Mouse (Mus musculus): ENCODE results near the gene Uhrf2. TPM values are rescaled to one million over a fixed set of nuclear protein-coding genes. Genes with fewer than 3 reads are reported as not detected.
A peak's percentile ranks its signal among the peaks of the same experiment; 100 is the strongest.

The Uhrf2 gene
- polyA plus RNA-seq, 1 experiment from 2014 or later: 23.4 TPM

DNA sequence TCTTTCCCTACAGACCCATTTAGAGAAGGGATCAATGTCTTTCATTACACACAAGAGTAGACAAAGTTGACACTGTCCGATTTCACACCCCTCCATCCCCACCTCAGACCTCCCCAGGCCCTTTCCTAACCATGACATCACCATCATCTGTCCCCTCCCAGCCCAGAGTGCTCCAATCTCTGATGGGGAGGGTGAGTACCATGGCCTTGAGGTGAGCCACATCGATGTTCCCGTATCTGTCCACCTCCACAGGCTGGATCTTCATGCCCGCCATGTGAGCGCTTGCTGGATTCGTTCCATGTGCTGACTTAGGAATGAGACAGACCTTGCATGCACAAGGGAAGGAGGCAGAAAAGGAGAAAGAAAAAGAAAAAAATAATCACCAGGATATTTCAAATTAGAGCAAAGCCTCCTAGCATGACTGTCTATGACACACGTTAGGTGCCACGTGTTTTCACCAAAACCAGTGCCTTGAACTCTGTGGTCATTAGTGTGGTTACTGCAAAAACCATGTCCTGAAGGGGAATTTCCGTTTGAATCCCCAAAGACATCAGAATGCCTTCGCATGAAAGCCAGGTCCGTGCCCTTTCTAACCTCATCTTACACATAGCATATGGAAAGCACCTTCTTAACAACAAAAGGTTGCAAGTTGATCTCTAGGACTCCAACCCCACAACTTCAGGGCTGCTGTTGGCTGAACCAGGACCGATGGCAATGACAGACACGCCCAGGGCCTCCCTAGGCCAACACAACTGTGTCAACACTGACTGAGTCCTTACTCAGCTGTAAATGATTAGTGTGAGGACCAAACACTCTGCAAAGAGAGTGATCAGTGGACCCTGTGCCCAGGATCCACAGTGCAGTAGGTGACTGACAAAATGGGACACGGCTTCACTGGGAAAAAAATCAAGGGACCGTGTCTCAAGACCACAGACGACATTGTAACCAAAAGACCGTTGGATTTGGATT lies 88.3 kb downstream of the Uhrf2 start:
- no peak overlapping the region for H3K4me3 ChIP-seq (ENCODE audit: low read depth, low read length)
- H3K27ac ChIP-seq (replicated peaks): peak overlapping the region; percentile 45; the same call in 1 of the 2 replicates
- no peaks in the 10 kb centered on the region for H3K36me3 ChIP-seq (ENCODE audit: control insufficient read depth, insufficient read depth, low read length)
- WGBS: 68% methylated on average over 17 of the region's 17 CpGs
- H3K4me1 ChIP-seq (replicated peaks; ENCODE audit: control insufficient read depth, insufficient read depth): 0 out of 2 replicates have a peak, but pooled peaks cover 3% of the 10 kb centered on the region
- H3K9ac ChIP-seq (ENCODE audit: low read length): no peak overlapping the region
- peak; percentile 83 for DNase-seq (ENCODE audit: low spot score)
- no peak for TF ChIP-seq CTCF (IDR thresholded peaks at IDR 0.05; ENCODE audit: low read depth)
- TF ChIP-seq EP300 (optimal IDR thresholded peaks at IDR 0.05): no peak
- peak; percentile 91 for ATAC-seq (ENCODE audit: low FRiP score, low TSS enrichment)
- H3K9me3 ChIP-seq (ENCODE audit: control insufficient read depth, low read length): no peaks in the 10 kb centered on the region
- no peak overlapping the region for H3K4me2 ChIP-seq (replicated peaks; ENCODE audit: low read depth)
- H3K27me3 ChIP-seq (ENCODE audit: control insufficient read depth, insufficient read depth, low read length): no peaks in the 10 kb centered on the region

DNA sequence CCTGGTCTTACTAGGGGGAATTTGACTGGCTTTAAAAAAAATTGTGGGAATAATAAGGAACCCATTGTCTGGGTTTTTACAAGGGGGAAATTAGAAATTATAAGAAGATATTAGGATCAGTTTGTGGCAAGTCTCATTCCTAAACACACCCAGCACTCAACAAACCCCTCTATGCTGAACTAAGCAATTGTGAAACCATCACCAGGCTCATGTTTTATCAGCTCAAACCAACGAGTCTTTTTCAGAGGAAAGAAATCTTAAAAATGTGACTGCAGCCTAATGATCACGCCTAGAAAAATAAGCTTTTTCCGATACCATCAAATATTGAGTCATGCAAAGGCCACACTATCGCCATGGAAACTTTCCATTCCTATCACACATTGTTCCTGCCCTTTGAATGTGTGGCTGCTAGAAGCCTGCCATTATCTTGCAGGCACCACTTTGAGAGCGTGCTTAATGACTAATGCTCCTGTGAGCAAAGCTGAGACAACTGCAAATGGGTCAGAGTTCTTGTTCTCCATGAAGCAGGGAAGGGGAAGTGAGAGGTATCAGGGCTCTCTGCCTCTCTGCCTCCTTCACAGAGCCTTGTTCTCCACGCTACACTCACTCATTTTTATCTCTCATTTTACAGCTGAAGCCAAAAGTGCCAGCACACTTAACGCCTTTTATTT lies 94.8 kb downstream of the Uhrf2 start:
- no peaks in the 10 kb centered on the region for H3K9me3 ChIP-seq (ENCODE audit: control insufficient read depth, low read length)
- peak overlapping the region; percentile 78 for H3K27ac ChIP-seq (replicated peaks)
- no peaks in the 10 kb centered on the region for H3K4me1 ChIP-seq (replicated peaks; ENCODE audit: control insufficient read depth, insufficient read depth)
- H3K36me3 ChIP-seq (ENCODE audit: control insufficient read depth, insufficient read depth, low read length): no peaks in the 10 kb centered on the region
- H3K4me3 ChIP-seq (ENCODE audit: low read depth, low read length): no peak overlapping the region
- DNase-seq (ENCODE audit: low spot score) (peak; percentile 66), ATAC-seq (ENCODE audit: low FRiP score, low TSS enrichment) (peak; percentile 95)
- no peaks in the 10 kb centered on the region for H3K27me3 ChIP-seq (ENCODE audit: control insufficient read depth, insufficient read depth, low read length)
- TF ChIP-seq EP300 (optimal IDR thresholded peaks at IDR 0.05): no peak
- TF ChIP-seq CTCF (IDR thresholded peaks at IDR 0.05; ENCODE audit: low read depth): no peak
- WGBS: 45% methylated on average over 7 of the region's 7 CpGs
- H3K4me2 ChIP-seq (replicated peaks; ENCODE audit: low read depth): no peak overlapping the region
- H3K9ac ChIP-seq (ENCODE audit: low read length): no peak overlapping the region

DNA sequence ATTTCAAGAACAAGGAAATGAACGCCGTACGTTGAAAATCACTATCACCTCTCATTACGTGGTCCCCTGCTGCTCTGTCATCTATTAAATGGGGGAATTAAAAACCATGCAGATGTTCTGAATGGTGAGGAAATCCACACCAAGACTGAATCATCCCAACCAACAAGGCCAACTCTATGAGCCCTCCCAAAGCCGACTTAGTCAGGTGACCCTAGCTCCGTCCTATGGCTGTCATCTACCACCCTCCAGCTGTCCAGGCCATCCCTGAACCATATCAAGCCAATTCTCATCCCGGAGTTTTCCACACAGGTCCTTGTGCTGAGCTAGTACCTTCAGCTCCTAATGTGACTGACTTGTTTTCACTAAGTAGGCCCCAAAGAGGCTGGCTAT lies 95.4 kb downstream of the Uhrf2 start:
- H3K27ac ChIP-seq (replicated peaks): peak overlapping the region; percentile 78

DNA sequence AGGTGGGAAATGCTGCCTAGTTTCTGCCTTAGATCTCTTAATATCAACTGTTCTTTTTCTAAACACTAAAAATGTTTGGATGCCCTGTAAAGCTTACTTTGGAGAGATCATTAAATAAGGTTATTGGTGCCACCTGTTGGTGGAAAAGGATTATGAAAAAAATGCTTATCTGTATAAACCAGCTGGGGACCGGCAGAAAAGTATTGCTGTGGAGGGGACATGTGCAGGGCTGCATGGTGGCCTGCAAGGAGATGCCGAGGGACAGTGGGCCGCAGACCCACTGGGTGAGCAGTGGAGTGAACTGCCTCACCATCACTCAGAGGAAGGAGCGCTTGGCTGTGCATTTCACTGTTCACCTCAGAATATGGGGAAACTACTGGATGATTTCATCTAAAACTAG lies 97.9 kb downstream of the Uhrf2 start:
- no peaks in the 10 kb centered on the region for H3K9me3 ChIP-seq (ENCODE audit: control insufficient read depth, low read length)
- no peak overlapping the region for H3K27ac ChIP-seq (replicated peaks)
- ATAC-seq (ENCODE audit: low FRiP score, low TSS enrichment) (no peak), DNase-seq (ENCODE audit: low spot score) (no peak)
- H3K4me2 ChIP-seq (replicated peaks; ENCODE audit: low read depth): no peak overlapping the region
- H3K4me3 ChIP-seq (ENCODE audit: low read depth, low read length): no peak overlapping the region
- WGBS: 59% methylated on average over 4 of the region's 4 CpGs
- H3K36me3 ChIP-seq (ENCODE audit: control insufficient read depth, insufficient read depth, low read length): no peaks in the 10 kb centered on the region
- H3K4me1 ChIP-seq (replicated peaks; ENCODE audit: control insufficient read depth, insufficient read depth): no peaks in the 10 kb centered on the region
- H3K27me3 ChIP-seq (ENCODE audit: control insufficient read depth, insufficient read depth, low read length): no peaks in the 10 kb centered on the region
- TF ChIP-seq CTCF (IDR thresholded peaks at IDR 0.05; ENCODE audit: low read depth): peak; percentile 67
- no peak for TF ChIP-seq EP300 (optimal IDR thresholded peaks at IDR 0.05)
- H3K9ac ChIP-seq (ENCODE audit: low read length): no peak overlapping the region

More for the DNA sequence above, 95.4 kb downstream of the Uhrf2 start:
- Histone ChIP-seq H3K4me3 (ENCODE audit: low read depth, low read length) (no peak overlapping the region), H3K27me3 (ENCODE audit: control insufficient read depth, insufficient read depth, low read length) (no peaks in the 10 kb centered on the region), H3K4me2 (replicated peaks; ENCODE audit: low read depth) (no peak overlapping the region), H3K9ac (ENCODE audit: low read length) (no peak overlapping the region), H3K9me3 (ENCODE audit: control insufficient read depth, low read length) (no peaks in the 10 kb centered on the region), H3K4me1 (replicated peaks; ENCODE audit: control insufficient read depth, insufficient read depth) (no peaks in the 10 kb centered on the region), H3K36me3 (ENCODE audit: control insufficient read depth, insufficient read depth, low read length) (no peaks in the 10 kb centered on the region)
- TF ChIP-seq CTCF (IDR thresholded peaks at IDR 0.05; ENCODE audit: low read depth): no peak
- TF ChIP-seq EP300 (optimal IDR thresholded peaks at IDR 0.05): no peak
- no peak for DNase-seq (ENCODE audit: low spot score)
- ATAC-seq (ENCODE audit: low FRiP score, low TSS enrichment): peak; percentile 21; the same call in 1 of the 2 replicates
- 72% methylated on average over 7 of the region's 7 CpGs for WGBS

DNA sequence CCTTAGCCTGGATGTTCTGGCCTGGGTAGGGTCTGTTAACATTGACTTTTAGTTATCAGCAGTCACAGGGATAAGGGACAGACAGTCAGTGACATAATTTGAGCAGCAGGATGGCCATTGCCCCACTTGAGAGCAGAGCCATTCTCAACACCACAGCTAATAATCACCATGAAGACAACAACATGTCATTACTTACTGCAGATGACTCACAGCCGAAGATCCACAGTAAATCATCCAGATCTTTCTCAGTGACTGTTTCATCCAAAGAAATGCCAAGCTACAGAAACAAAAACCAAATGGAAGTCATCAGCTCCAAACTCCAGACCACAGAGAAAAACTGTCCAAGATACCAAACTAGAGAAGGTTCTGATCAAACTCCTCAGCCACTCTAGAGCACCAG lies 106.0 kb downstream of the Uhrf2 start:
- Histone ChIP-seq H3K4me1 (replicated peaks; ENCODE audit: control insufficient read depth, insufficient read depth) (no peaks in the 10 kb centered on the region), H3K36me3 (ENCODE audit: control insufficient read depth, insufficient read depth, low read length) (no peaks in the 10 kb centered on the region), H3K9me3 (ENCODE audit: control insufficient read depth, low read length) (no peaks in the 10 kb centered on the region), H3K27me3 (ENCODE audit: control insufficient read depth, insufficient read depth, low read length) (no peaks in the 10 kb centered on the region), H3K4me2 (replicated peaks; ENCODE audit: low read depth) (no peak overlapping the region), H3K27ac (replicated peaks) (no peak overlapping the region), H3K4me3 (ENCODE audit: low read depth, low read length) (no peak overlapping the region), H3K9ac (ENCODE audit: low read length) (no peak overlapping the region)
- 37% methylated on average over 1 of the region's 1 CpGs for WGBS
- DNase-seq (ENCODE audit: low spot score) (no peak), ATAC-seq (ENCODE audit: low FRiP score, low TSS enrichment) (no peak)
- TF ChIP-seq EP300 (optimal IDR thresholded peaks at IDR 0.05) (no peak), CTCF (IDR thresholded peaks at IDR 0.05; ENCODE audit: low read depth) (no peak)

Other genes starting within 250 kb of the Uhrf2 start
- gene 9930021J03Rik, start 224.5 kb upstream of the Uhrf2 start, polyA plus RNA-seq (2015; fragmentation: Nextera tagmentation; extraction: Ambion mirVana): 2.8 and 3.0 TPM in 2 replicates
- gene Ranbp6, start 217.5 kb upstream of the Uhrf2 start, polyA plus RNA-seq (2015; fragmentation: Nextera tagmentation; extraction: Ambion mirVana): 7.4 and 7.8 TPM in 2 replicates
- gene Il33, start 105.4 kb upstream of the Uhrf2 start, polyA plus RNA-seq (2015; fragmentation: Nextera tagmentation; extraction: Ambion mirVana): 54.4 and 63.6 TPM in 2 replicates
- not detected in 2 replicates for gene Trpd52l3, start 26.7 kb upstream of the Uhrf2 start, polyA plus RNA-seq (2015; fragmentation: Nextera tagmentation; extraction: Ambion mirVana)
- 18.3 and 19.0 TPM in 2 replicates for gene Gldc, start 144.9 kb downstream of the Uhrf2 start, polyA plus RNA-seq (2015; fragmentation: Nextera tagmentation; extraction: Ambion mirVana)
- gene Mbl2, start 202.4 kb downstream of the Uhrf2 start, polyA plus RNA-seq (2015; fragmentation: Nextera tagmentation; extraction: Ambion mirVana): 0.18 and 0.25 TPM in 2 replicates